Mouse (Mus musculus) frontal cortex, postnatal 36 days (tissue): Measurements from ENCODE around the gene AF067061.
"Not testable (repeated sequence)": the region's sequence is repeated elsewhere in the genome, so short reads cannot be mapped to it uniquely, and the experiment has no call there.

Experiments
- DNase-seq, 2 experiments: peaks; one replicate each; pipeline ENCODE4 v3.0.0; 2022; ENCODE audit warnings: low spot score in 2 of 2

Gene AF067061

DNA sequence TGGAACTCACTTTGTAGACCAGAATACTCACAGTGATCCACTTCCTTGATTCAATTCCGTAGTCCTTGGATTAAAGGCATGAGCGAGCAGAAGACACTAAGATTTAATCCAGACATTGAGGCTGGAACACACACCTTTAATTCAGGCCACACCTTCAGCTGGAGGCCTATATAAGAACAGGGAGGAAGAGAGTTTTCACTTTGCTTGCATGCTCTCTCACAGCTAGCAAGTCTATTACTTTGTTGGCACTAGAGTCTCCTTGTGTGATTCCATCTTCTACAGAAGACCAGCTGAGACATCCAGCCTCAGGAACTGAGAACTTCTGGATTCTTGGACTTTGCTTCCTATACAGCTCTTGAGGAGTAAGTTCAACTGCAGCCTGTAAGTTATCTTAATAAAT lies at the start of gene AF067061:
TSS of gene AF067061 (plus strand) at position 245 of the 400 bp plus-strand sequence.
- not testable (repeated sequence) for DNase-seq

DNA sequence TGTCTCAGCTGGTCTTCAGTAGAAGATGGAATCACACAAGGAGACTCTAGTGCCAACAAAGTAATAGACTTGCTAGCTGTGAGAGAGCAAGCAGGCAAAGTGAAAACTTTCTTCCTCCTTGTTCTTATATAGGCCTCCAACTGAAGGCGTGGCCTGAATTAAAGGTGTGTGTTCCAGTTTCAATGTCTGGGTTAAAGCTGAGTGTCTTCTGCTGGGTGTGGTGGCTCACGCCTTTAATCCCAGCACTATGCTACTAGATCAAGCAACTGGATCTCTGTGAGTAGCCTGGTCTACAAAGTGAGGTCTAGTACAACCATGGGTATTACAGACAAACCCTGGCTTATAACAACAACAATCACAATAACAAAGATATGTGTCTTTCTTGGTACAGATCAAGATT lies 47.1 kb upstream of the AF067061 start, which contains the start of gene Gm21762:
TSS of gene Gm21762 (minus strand) at position 101 of the 400 bp plus-strand sequence.
- DNase-seq = not testable (repeated sequence)

DNA sequence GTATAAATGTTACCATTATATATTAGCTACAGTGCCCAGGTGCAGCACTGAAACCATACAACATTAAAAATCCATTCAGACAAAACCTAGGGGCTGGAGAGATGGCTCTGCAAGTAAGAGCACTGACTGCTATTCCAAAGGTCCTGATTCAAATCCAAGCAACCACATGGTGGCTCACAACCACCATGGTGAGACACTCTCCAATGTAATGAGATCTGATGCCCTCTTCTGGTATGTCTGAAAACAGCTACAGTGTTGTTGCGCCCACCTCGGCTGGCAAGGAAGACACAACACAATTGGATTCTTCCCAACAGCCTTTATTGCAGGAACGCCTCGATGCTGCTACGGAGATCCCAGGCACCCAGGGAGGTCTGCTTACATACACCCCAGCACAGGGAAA lies 42.0 kb upstream of the AF067061 start:
- not testable (repeated sequence) for DNase-seq

DNA sequence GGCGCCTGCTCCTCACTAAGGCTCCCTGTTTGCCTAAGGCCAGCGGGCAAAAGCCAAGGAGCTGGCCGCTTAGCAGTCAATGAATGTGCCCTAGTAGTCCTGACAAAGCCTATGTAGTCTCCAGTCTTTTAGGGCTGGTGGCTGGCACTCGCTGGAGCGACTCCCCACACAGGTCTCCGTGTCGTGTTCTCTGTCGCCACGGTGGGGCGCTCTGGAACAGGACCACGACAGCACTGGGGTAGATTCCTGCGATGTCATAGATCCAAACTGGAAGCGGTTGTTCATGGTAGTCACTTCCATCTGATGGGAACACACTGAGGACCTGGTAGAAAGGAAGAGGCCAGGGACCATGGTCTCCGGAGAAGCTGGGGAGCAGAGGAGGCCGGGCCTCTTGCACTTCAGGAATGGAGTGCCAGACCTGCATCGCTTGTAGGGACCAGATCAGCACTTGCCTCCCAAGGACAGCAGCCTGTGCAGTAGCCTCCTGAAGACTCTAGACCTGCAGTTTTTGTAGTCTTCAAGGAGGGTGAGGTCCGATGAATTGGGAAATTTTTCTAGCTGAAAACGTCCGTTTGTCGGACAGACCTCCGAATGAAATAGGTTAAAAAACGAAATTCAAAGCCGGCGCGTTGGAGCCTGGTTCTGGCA lies 39.8 kb upstream of the AF067061 start:
- not testable (repeated sequence) for DNase-seq

DNA sequence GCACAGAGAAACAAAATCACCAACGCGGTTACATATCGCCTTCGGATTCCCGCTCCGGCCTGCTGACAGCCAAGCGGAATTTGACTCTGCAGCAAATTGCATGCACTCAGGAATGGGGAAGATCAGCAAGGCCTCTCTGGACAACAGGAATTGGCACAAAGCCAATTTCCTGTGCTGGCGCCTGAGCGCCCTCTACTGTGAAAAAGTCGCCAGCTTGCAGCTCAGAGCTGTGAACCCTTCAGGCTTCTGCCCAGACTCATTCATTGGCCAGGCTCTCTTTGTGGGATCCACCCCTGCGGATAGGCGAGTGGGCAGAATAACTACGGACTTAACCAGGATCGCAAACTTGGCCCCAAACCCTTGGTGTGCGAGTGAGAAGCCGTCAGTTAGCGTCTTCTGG lies 31.1 kb upstream of the AF067061 start:
- DNase-seq = not testable (repeated sequence)

DNA sequence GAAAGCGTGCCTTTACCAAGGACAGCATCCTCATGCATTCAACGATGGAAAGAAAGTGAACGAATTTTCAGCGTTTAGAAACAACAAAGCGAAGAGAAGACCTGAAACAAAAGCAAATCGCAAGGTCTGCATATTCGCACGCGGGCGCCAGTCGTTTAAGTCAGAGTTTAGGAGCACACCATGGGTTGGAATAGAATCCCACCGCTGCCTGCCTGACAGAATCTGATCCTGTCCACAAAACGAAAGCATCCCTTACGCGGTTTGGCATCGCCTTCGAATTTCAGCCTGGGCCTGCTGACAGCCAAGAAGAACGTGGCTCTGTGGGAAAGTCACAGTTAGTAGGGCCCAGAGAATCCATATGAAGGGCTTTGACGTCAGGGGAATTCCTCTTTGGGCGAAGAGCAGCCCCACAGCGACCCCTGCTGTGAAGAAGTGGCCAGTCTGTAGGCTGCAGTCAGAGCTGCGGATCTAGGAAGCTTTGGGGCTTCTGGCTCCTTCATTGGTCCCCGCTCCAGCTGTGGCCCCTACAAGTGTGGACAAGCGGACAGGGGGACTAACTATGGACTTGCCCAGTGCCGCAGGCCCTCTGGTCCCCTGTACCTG lies 30.4 kb upstream of the AF067061 start:
- DNase-seq = not testable (repeated sequence)

DNA sequence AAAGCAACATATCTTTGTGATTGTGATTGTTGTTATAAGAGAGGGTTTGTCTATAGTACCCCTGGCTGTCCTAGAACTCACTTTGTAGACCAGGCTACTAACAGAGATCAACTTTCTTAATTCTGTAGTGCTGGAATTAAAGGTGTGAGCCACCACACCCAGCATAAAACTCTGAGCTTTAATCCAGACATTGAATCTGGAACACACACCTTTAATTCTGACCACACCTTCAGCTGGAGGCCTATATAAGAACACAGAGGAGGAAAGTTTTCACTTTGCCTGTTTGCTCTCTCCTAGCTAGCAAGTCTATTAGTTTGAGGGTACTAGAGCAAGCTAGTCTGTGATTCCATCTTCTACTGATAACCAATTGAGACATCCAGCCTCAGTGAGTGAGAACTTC lies 24.1 kb upstream of the AF067061 start, which contains the start of gene Gm21731:
TSS of gene Gm21731 (plus strand) at position 301 of the 400 bp plus-strand sequence.
- DNase-seq = not testable (repeated sequence)

DNA sequence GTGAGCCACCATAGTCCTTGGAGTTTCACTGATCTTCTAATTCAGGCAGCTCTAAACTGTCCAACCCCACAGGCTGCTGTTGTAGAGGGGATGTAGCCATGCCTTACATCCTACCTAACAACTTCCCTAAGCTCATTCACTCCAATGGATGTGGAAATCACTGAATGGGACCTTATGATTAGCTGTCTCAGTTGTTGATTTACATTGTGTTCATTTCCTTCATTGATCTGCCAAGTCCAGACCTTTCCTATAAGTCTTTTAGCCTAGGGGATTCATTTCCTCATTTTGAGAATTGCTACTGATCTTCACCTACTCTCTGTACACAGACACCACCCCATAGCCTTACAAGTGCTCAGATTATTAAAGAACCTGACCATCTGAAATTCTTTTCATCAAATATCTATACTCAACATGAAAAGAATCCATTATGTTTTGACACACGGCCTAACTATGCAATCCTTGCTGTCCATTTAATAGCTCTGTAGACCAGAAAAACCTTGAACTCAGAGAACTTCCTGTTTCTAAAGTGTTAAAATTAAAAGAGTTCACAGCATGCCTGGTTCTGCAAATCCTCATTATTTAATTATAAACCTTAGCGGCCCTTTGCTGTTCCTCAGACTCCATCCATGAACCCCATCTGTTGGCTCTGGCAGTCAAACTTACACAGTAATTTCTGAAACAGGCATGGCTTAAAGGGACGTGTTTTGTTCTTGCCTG lies 11.5 kb upstream of the AF067061 start:
- DNase-seq = not testable (repeated sequence)

DNA sequence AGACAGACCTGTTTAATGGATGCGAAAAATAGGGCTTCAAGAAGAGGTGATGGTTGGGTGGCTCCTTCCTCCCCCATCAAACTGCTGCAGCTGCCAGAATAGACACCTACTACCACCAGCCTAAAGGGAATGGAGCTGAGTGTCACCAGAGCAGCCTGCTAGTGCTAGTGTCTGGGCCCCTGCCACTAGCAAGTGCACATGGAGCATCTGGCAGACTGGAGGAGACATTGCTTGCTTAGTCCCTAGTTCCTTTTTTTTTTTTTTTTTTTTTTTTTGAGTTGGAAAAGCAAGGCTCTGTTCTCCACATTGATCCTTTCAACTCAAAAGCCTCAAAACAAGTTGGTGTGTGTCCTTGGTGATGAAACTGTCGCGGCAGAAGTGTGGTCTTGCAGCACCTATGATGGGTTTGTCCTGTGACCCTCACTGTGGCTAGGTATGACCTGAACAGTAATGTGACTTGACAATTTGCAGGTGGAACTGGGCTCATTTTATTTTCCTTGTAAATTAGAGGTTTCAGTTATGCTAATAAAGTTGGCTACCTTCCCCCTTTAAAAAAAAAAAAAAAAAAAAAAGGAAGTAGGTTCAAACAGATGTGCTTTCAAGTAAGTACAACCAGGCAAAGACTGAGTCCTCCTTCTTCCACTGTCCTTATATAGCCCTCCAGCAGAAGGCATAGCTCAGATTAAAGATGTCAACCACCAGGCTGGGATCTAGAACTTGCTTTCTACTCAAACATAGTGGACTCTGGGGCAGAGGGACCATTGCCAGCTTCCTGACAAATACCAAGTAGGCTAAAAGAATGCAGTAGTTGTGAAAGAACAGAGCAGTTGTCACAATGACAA lies 3.9 kb upstream of the AF067061 start:
- DNase-seq = not testable (repeated sequence)

DNA sequence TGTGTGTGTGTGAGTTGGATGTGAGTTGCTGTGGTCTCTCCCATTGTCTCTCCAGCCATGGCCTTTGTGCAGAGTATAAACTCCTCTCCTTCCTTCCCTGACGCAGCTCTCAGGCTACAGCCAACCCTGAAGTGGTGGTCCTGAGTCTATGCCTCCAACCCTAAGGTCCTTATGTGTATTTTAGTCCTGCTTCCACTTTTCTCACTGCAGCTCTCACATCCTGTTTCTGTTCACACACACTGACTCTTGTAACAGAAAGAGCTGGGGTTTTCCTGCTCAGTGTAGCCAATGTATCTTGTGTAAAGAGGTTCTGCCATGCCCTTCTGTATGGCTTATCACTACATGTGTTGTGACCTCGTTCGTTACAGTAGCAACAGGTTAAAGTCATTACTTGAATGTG lies 3.2 kb upstream of the AF067061 start:
- DNase-seq = not testable (repeated sequence)

DNA sequence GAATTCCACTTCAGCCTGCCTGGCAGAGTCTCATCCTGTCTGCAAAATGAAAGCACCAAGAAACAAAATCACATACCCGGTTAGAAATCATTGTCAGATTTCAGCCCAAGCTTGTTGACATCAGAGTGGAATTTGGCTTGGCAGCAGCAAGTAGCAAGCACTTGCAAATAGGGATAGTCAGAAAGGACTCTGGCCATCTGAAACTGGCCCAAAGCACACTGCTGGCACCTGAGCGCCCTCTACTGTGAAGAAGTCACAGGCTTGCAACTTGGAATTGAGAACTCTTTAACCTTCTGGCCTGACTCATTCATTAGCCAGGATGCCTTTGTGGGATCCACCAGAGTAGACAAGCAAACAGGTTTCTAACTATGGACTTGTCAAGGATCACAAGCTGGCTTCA lies 14.9 kb downstream of the AF067061 start:
- DNase-seq = not testable (repeated sequence)

DNA sequence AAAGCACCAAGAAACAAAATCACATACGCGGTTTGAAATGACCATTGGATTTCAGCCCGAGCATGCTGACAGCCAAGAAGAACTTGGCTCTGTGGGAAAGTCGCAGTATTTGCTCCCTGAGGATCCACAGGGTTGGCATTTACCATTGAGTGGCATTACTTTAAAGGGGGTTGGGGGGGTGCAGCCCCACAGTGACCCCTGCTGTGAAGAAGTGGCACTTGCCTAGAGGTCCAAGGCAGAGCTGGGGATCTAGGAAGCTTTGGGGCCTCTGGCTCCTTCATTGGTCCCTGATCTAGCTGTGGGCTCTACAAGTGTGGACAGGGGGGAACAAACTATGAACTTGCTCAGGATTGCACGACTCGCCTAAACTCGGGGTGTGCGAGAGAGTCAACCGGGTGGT lies 15.9 kb downstream of the AF067061 start:
- no peak for DNase-seq

DNA sequence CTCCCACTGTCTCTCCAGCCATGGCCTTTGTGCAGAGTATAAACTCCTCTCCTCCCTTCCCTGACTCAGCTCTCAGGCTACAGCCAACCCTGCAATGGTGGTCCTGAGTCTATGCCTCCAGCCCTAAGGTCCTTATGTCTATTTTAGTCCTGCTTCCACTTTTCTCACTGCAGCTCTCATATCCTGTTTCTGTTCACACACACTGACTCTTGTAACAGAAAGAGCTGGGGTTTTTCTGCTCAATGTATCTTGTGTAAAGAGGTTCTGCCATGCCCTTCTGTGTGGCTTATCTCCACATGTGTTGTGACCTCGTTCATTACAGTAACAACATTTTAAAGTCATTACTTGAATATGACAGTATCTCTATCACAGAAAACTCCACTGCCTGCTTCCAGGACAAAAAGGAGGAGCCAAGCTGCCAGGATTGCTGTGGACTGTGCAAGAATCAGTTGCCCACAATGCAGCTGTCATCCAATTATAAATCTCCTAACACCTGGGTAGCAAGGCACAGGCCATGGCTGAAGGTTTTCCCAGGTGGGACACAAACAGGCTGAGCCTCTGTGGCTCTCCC lies 36.5 kb downstream of the AF067061 start:
- DNase-seq = no peak

DNA sequence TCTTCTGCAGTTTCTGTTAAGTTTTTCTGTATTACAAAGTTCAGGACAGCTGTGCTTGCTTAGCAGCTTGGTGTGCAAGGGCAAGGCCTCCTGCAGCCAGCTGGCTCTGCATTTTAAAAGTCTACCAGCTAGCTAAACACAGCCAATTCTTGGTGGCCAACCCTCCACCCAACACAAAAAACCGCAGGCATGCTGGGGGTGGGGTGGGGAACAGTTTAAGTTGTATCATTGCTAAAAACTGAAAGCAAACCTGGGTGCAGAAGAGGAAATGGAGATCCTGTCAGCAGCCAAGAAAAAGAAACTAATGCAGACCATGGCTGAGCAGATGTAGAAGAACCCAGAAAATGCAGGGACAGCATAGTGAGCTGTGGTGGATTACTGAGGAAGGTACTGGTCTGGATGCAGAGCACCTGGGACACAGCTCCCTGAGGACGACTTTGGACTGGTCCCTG lies 37.1 kb downstream of the AF067061 start, which contains the start of gene BC147527:
TSS of gene BC147527 (plus strand) at position 402 of the 452 bp plus-strand sequence.
- DNase-seq = no peak

DNA sequence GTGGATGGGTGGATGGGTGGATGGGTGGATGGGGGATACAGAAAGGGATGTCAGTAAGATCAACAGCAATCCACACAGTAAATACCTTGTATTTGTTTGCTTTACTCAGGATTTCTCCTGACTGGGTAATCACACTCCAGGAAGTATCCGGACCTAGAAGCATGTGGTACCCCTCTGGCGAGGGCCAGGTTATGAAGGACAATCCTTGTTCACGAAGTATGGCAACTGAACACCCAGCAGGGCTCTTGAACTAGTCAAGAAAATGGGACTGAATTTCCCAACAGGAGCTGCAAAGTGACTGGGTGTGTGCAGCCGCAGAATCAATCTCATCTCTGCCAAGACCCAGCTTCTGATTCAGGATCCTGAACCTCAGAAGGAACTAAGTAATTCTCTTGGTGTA lies 37.9 kb downstream of the AF067061 start:
- DNase-seq = no peak

DNA sequence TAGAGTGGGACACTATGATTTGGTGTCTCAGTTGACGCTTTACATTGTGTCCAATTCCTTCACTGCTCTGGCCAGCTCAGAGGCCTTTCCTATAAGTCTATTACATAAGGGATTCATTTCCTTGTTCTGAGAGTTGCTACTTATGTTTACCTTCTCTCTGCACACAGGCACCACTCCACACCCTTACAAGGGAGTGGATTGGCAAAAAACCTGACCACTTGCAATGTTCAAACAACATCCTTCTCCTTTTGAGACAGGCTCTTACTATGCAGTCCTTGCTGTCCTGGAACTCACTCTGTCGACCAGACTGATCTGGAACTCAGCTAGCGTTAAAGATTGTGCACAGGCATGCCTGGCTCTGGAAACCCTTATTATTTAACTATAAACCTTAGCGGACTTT lies 47.8 kb downstream of the AF067061 start:
- no peak for DNase-seq

DNA sequence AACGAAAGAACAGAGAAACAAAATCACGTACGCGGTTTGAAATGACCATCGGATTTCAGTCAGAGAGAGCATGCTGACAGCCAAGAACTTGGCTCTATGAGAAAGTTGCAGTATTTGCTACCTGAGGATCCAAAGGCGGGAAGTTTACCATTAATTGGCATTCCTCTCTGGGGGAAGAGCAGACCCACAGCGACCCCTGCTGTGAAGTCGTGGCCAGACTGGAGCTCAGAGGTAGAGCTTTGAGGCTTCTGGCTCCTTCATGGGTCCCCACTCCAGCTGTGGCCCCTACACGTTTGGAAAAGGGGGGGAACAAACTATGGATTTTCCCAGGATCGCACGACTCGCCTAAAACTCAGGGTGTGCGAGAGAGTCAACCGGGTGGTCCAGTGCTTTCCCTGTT lies 50.7 kb downstream of the AF067061 start:
- no peak for DNase-seq
